Mouse (Mus musculus): Measurements from ENCODE around the gene Dolk. TPM values are rescaled to one million over a fixed set of nuclear protein-coding genes. Genes with fewer than 3 reads are reported as not detected.

Gene Dolk
- polyA plus RNA-seq, 1 experiment from 2014 or later = 26.9 TPM

- Histone ChIP-seq H3K9me3 (replicated peaks) (no peaks in the 10 kb centered on the region), H3K27ac (no peak overlapping the region), H3K9ac (no peak overlapping the region), H3K4me2 (no peak overlapping the region), H3K4me3 (no peak overlapping the region), H3K36me3 (peaks cover 37% of the 10 kb centered on the region), H3K27me3 (no peaks in the 10 kb centered on the region), H3K4me1 (replicated peaks) (peaks cover 53% of the 10 kb centered on the region)
- no peak for ATAC-seq (replicated peaks; ENCODE audit: insufficient number of reproducible peaks, insufficient read depth, low FRiP score, low read depth)
- 92% methylated on average over 5 of the region's 5 CpGs for WGBS
These were observed 39.1 kb downstream of the Dolk start for GRCm38 (mm10) chr2:30247036-30247435.

- Histone ChIP-seq H3K9ac (no peak overlapping the region), H3K9me3 (replicated peaks) (no peaks in the 10 kb centered on the region), H3K27ac (no peak overlapping the region), H3K27me3 (no peaks in the 10 kb centered on the region), H3K4me1 (replicated peaks) (peaks cover 56% of the 10 kb centered on the region), H3K4me2 (no peak overlapping the region), H3K4me3 (no peak overlapping the region), H3K36me3 (peaks cover 48% of the 10 kb centered on the region)
- WGBS = 75% methylated on average over 7 of the region's 7 CpGs
- no peak for ATAC-seq (replicated peaks; ENCODE audit: insufficient number of reproducible peaks, insufficient read depth, low FRiP score, low read depth)
These were observed 41.4 kb downstream of the Dolk start for GRCm38 (mm10) chr2:30244595-30245178.

- WGBS = 91% methylated on average over 4 of the region's 4 CpGs
- Histone ChIP-seq H3K36me3 (peaks cover 35% of the 10 kb centered on the region), H3K4me3 (no peak overlapping the region), H3K9ac (no peak overlapping the region), H3K27ac (peak overlapping the region; percentile 74; the same call in 1 of the 2 replicates), H3K4me2 (no peak overlapping the region), H3K4me1 (replicated peaks) (peaks cover 69% of the 10 kb centered on the region), H3K27me3 (no peaks in the 10 kb centered on the region), H3K9me3 (replicated peaks) (no peaks in the 10 kb centered on the region)
- no peak for ATAC-seq (replicated peaks; ENCODE audit: insufficient number of reproducible peaks, insufficient read depth, low FRiP score, low read depth)
These were observed 42.7 kb downstream of the Dolk start for GRCm38 (mm10) chr2:30243391-30243790.

GRCm38 (mm10) chr2:30242509-30242908 is 43.6 kb downstream of the Dolk start:
- Histone ChIP-seq H3K9ac (no peak overlapping the region), H3K36me3 (peaks cover 30% of the 10 kb centered on the region), H3K4me3 (no peak overlapping the region), H3K4me2 (no peak overlapping the region), H3K27ac (peak overlapping the region; percentile 74), H3K9me3 (replicated peaks) (no peaks in the 10 kb centered on the region), H3K4me1 (replicated peaks) (peaks cover 68% of the 10 kb centered on the region), H3K27me3 (no peaks in the 10 kb centered on the region)
- 49% methylated on average over 4 of the region's 4 CpGs for WGBS
- ATAC-seq (replicated peaks; ENCODE audit: insufficient number of reproducible peaks, insufficient read depth, low FRiP score, low read depth) = peak; percentile 31; the same call in 1 of the 2 replicates

GRCm38 (mm10) chr2:30240267-30240666 is 45.9 kb downstream of the Dolk start, which contains the start of gene Gm28035:
Gene Gm28035 (plus strand): TSS chr2:30240567.
- WGBS = 43% methylated on average over 2 of the region's 2 CpGs
- H3K9me3 ChIP-seq (replicated peaks) = no peaks in the 10 kb centered on the region
- no peaks in the 10 kb centered on the region for H3K27me3 ChIP-seq
- H3K4me1 ChIP-seq (replicated peaks) = peaks cover 67% of the 10 kb centered on the region
- H3K36me3 ChIP-seq = peaks cover 30% of the 10 kb centered on the region
- ATAC-seq (replicated peaks; ENCODE audit: insufficient number of reproducible peaks, insufficient read depth, low FRiP score, low read depth) = no peak
- H3K4me3 ChIP-seq = peak within 1 kb of the TSS; percentile 89
- H3K27ac ChIP-seq = peak within 1 kb of the TSS; percentile 96
- H3K9ac ChIP-seq = peak within 1 kb of the TSS; percentile 20
- H3K4me2 ChIP-seq = peak within 1 kb of the TSS; percentile 83

- Histone ChIP-seq H3K9ac (peak overlapping the region; percentile 20; the same call in 1 of the 2 replicates), H3K4me3 (peak overlapping the region; percentile 89), H3K27me3 (no peaks in the 10 kb centered on the region), H3K36me3 (peaks cover 28% of the 10 kb centered on the region), H3K9me3 (replicated peaks) (no peaks in the 10 kb centered on the region), H3K4me1 (replicated peaks) (peaks cover 63% of the 10 kb centered on the region), H3K27ac (peak overlapping the region; percentile 96), H3K4me2 (peak overlapping the region; percentile 83)
- WGBS = 19% methylated on average over 4 of the region's 4 CpGs
- peak; percentile 30 for ATAC-seq (replicated peaks; ENCODE audit: insufficient number of reproducible peaks, insufficient read depth, low FRiP score, low read depth)
These were observed 46.4 kb downstream of the Dolk start for GRCm38 (mm10) chr2:30239777-30240176.

- H3K27ac ChIP-seq = peak overlapping the region; percentile 96
- H3K4me3 ChIP-seq = peak overlapping the region; percentile 89
- 57% methylated on average over 3 of the region's 3 CpGs for WGBS
- no peak for ATAC-seq (replicated peaks; ENCODE audit: insufficient number of reproducible peaks, insufficient read depth, low FRiP score, low read depth)
- no peaks in the 10 kb centered on the region for H3K9me3 ChIP-seq (replicated peaks)
- H3K27me3 ChIP-seq = no peaks in the 10 kb centered on the region
- peaks cover 60% of the 10 kb centered on the region for H3K4me1 ChIP-seq (replicated peaks)
- H3K36me3 ChIP-seq = peaks cover 20% of the 10 kb centered on the region; the same call in 1 of the 2 replicates
- H3K9ac ChIP-seq = peak overlapping the region; percentile 92
- H3K4me2 ChIP-seq = peak overlapping the region; percentile 83
These were observed 47.1 kb downstream of the Dolk start for GRCm38 (mm10) chr2:30238906-30239465.

- WGBS = under 1% methylated on average over 42 of the region's 42 CpGs
- Histone ChIP-seq H3K4me2 (peak overlapping the region; percentile 83), H3K4me3 (peak overlapping the region; percentile 89), H3K27me3 (no peaks in the 10 kb centered on the region), H3K36me3 (peaks cover 11% of the 10 kb centered on the region; the same call in 1 of the 2 replicates), H3K4me1 (replicated peaks) (peaks cover 52% of the 10 kb centered on the region), H3K9me3 (replicated peaks) (no peaks in the 10 kb centered on the region), H3K27ac (peak overlapping the region; percentile 96), H3K9ac (peak overlapping the region; percentile 92)
- peak; percentile 78 for ATAC-seq (replicated peaks; ENCODE audit: insufficient number of reproducible peaks, insufficient read depth, low FRiP score, low read depth)
These were observed 48.3 kb downstream of the Dolk start for GRCm38 (mm10) chr2:30237881-30238280.

- Histone ChIP-seq H3K27ac (peak within 1 kb of the TSS; percentile 96), H3K9ac (peak within 1 kb of the TSS; percentile 92), H3K36me3 (peaks cover 11% of the 10 kb centered on the region; the same call in 1 of the 2 replicates), H3K4me1 (replicated peaks) (peaks cover 47% of the 10 kb centered on the region), H3K4me2 (peak within 1 kb of the TSS; percentile 83), H3K4me3 (peak within 1 kb of the TSS; percentile 89), H3K27me3 (no peaks in the 10 kb centered on the region), H3K9me3 (replicated peaks) (no peaks in the 10 kb centered on the region)
- WGBS = under 1% methylated on average over 56 of the region's 67 CpGs
- peak; percentile 93 for ATAC-seq (replicated peaks; ENCODE audit: insufficient number of reproducible peaks, insufficient read depth, low FRiP score, low read depth)
These were observed 48.8 kb downstream of the Dolk start, which contains the start of gene Lrrc8a for GRCm38 (mm10) chr2:30237199-30237880. Gene Lrrc8a (plus strand): TSS chr2:30237715.

GRCm38 (mm10) chr2:30236426-30237198 is 49.5 kb downstream of the Dolk start:
- H3K4me1 ChIP-seq (replicated peaks) = peaks cover 40% of the 10 kb centered on the region
- ATAC-seq (replicated peaks; ENCODE audit: insufficient number of reproducible peaks, insufficient read depth, low FRiP score, low read depth) = no peak
- peak overlapping the region; percentile 89 for H3K4me3 ChIP-seq
- WGBS = 1% methylated on average over 18 of the region's 18 CpGs
- peak overlapping the region; percentile 77 for H3K9ac ChIP-seq
- H3K36me3 ChIP-seq = peaks cover 11% of the 10 kb centered on the region; the same call in 1 of the 2 replicates
- no peaks in the 10 kb centered on the region for H3K9me3 ChIP-seq (replicated peaks)
- peak overlapping the region; percentile 83 for H3K4me2 ChIP-seq
- H3K27me3 ChIP-seq = no peaks in the 10 kb centered on the region
- H3K27ac ChIP-seq = peak overlapping the region; percentile 96

GRCm38 (mm10) chr2:30235593-30235992 is 50.5 kb downstream of the Dolk start:
- 0 out of 2 replicates have a peak, but pooled peaks cover 2% of the 10 kb centered on the region for H3K9me3 ChIP-seq (replicated peaks)
- H3K27ac ChIP-seq = no peak overlapping the region
- 73% methylated on average over 5 of the region's 5 CpGs for WGBS
- H3K27me3 ChIP-seq = no peaks in the 10 kb centered on the region
- H3K4me2 ChIP-seq = no peak overlapping the region
- ATAC-seq (replicated peaks; ENCODE audit: insufficient number of reproducible peaks, insufficient read depth, low FRiP score, low read depth) = no peak
- no peak overlapping the region for H3K4me3 ChIP-seq
- no peak overlapping the region for H3K9ac ChIP-seq
- peaks cover 29% of the 10 kb centered on the region for H3K4me1 ChIP-seq (replicated peaks)
- peaks cover 3% of the 10 kb centered on the region; the same call in 1 of the 2 replicates for H3K36me3 ChIP-seq
